Comparison of ENCODE assay signal across 16 mouse cellular contexts in the genomic region with DNA sequence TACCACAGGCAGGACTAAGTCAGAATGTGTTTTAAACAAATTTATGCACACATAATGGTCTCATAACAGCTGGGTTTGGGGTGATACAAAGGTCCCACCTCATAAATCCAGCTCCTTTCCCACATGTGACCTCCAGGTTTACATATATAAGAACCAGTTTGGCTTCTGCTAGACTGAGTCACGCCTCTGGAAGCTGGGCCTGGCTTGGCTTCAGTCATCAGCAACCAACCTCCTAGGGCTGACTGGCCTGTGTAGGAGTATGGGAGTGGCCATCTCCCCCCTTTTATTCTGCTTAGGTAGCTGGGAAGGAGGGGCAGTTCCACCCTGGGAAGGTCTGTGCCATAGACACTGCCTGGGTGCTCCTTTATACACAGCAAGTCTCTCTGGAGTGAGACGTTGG. TPM values are rescaled to one million over a fixed set of nuclear protein-coding genes. Genes with fewer than 3 reads are reported as not detected.
DNase-seq lines count a peak whose midpoint lies in the region; ATAC-seq lines count a peak whose summit lies in the region.
"Had no signal": no experiment of that assay in that cellular context is flagged by ENCODE, and none has a peak within 500 bp of the region (broad histone marks: within the 10 kb centered on the region; RNA-seq: fewer than 3 reads in every experiment).

A gene (plus strand): TSS at position 309 of the 400 bp plus-strand sequence.

- no peak within 1 kb of the TSS for H3K4me2 ChIP-seq in liver, embryonic 15.5 days
- no peak within 1 kb of the TSS for H3K4me2 ChIP-seq in intestine, embryonic 14.5 days (ENCODE audit: low read length)
- H3K4me2 ChIP-seq: midbrain, embryonic 13.5 days; neural tube, embryonic 13.5 days had no signal

- no peaks in the 10 kb centered on the region for H3K9me3 ChIP-seq in liver, embryonic 15.5 days (replicated peaks)
- no peaks in the 10 kb centered on the region for H3K9me3 ChIP-seq in intestine, embryonic 14.5 days (ENCODE audit: control insufficient read depth, low read length)
- H3K9me3 ChIP-seq: heart, embryonic 10.5 days; midbrain, embryonic 13.5 days; neural tube, embryonic 13.5 days had no signal

- H3K4me3 ChIP-seq in liver, embryonic 15.5 days (replicated peaks) = no peak within 1 kb of the TSS
- H3K4me3 ChIP-seq in intestine, embryonic 14.5 days (ENCODE audit: low read depth, low read length) = no peak within 1 kb of the TSS
- H3K4me3 ChIP-seq: heart, embryonic 10.5 days; midbrain, embryonic 13.5 days; neural tube, embryonic 13.5 days had no signal

- DNase-seq in liver = no peak
- DNase-seq in Muller cell, postnatal 12 days (ENCODE audit: inconsistent ontology term) = peak; percentile 13
- DNase-seq in intestine, embryonic 14.5 days (ENCODE audit: low spot score) = no peak
- DNase-seq in retina, embryonic 14.5 days (ENCODE audit: low spot score) = no peak
- DNase-seq in adrenal gland, postnatal 36 days = no peak
- DNase-seq: adrenal gland, postnatal 10 days; cerebellum, adult 11 months; kidney, adult 9 months; lung, adult 18-20 months had no signal

- no peaks in the 10 kb centered on the region for H3K27me3 ChIP-seq in liver, embryonic 15.5 days
- no peaks in the 10 kb centered on the region for H3K27me3 ChIP-seq in intestine, embryonic 14.5 days (replicated peaks; ENCODE audit: control insufficient read depth, insufficient read depth, low read length)
- H3K27me3 ChIP-seq: midbrain, embryonic 13.5 days; neural tube, embryonic 13.5 days had no signal

- no peaks in the 10 kb centered on the region for H3K36me3 ChIP-seq in liver, embryonic 15.5 days (replicated peaks)
- no peaks in the 10 kb centered on the region for H3K36me3 ChIP-seq in intestine, embryonic 14.5 days (ENCODE audit: control insufficient read depth, insufficient read depth, low read length)
- H3K36me3 ChIP-seq: heart, embryonic 10.5 days; midbrain, embryonic 13.5 days; neural tube, embryonic 13.5 days had no signal

- no peak for ATAC-seq in liver, embryonic 15.5 days (ENCODE audit: insufficient read depth)
- 0 out of 2 replicates have a peak, but pooled peaks have one; percentile 27 for ATAC-seq in intestine, embryonic 14.5 days (replicated peaks; ENCODE audit: low FRiP score, low TSS enrichment, low read depth)
- no peak for ATAC-seq in neutrophil, adult 5-6 weeks (ENCODE audit: extremely low read depth, insufficient number of reproducible peaks, low FRiP score, poor library complexity, severe bottlenecking)
- ATAC-seq: midbrain, embryonic 13.5 days had no signal

- H3K9ac ChIP-seq in liver, embryonic 15.5 days = no peak within 1 kb of the TSS
- no peak within 1 kb of the TSS for H3K9ac ChIP-seq in intestine, embryonic 14.5 days (ENCODE audit: low read length)
- H3K9ac ChIP-seq: midbrain, embryonic 13.5 days; neural tube, embryonic 13.5 days had no signal

- WGBS in liver, embryonic 15.5 days (ENCODE audit: insufficient replicate concordance) = 57% methylated on average over 2 of the region's 2 CpGs
- 77% methylated on average over 2 of the region's 2 CpGs for WGBS in intestine, embryonic 14.5 days

- H3K4me1 ChIP-seq in liver, embryonic 15.5 days (replicated peaks) = 0 out of 2 replicates have a peak, but pooled peaks cover 9% of the 10 kb centered on the region
- no peaks in the 10 kb centered on the region for H3K4me1 ChIP-seq in intestine, embryonic 14.5 days (replicated peaks; ENCODE audit: control insufficient read depth, insufficient read depth, low read length)
- H3K4me1 ChIP-seq: midbrain, embryonic 13.5 days; neural tube, embryonic 13.5 days had no signal

- H3K27ac ChIP-seq in liver, embryonic 15.5 days (replicated peaks) = peak within 1 kb of the TSS; percentile 33
- no peak within 1 kb of the TSS for H3K27ac ChIP-seq in intestine, embryonic 14.5 days (ENCODE audit: low read depth)
- H3K27ac ChIP-seq: heart, embryonic 10.5 days; midbrain, embryonic 13.5 days; neural tube, embryonic 13.5 days had no signal

RNA-seq across cellular contexts. Expression of the gene that starts here (rescaled TPM):
- 8.2 and 12.0 TPM in 2 replicates for polyA plus RNA-seq in liver, embryonic 15.5 days (2015; fragmentation: Nextera tagmentation; extraction: Ambion mirVana)
- 0.08 and 0.24 TPM in 2 replicates for polyA plus RNA-seq in intestine, embryonic 14.5 days (2014; fragmentation: Nextera tagmentation; extraction: Ambion mirVana)
- 188 TPM in 2 replicates for total RNA-seq in neutrophil, adult 5-6 weeks (2017)
- total RNA-seq in adrenal gland, postnatal 36 days (2021) = under 1 TPM; 0.16 to 0.79 TPM
- total RNA-seq: layer of hippocampus, postnatal 10 days had no signal
- polyA plus RNA-seq: heart, embryonic 10.5 days; hindbrain, embryonic 11.5 days had no signal

Comparison
In these comparisons a context has a peak if more than half of its experiments do, and no peak if none do; other contexts are left out.
1. RNA of the gene that starts here (total RNA-seq): 188 TPM in neutrophil, adult 5-6 weeks; 0.16 to 0.79 TPM in adrenal gland, postnatal 36 days; every median in the first group is over 100 times any median in the second.
2. Peak in ATAC-seq in intestine, embryonic 14.5 days; RNA of the gene not detected or under 1 TPM.